Mouse (Mus musculus): ENCODE data around the gene Slc35b1.

- no peak for TF ChIP-seq POLR2A (IDR thresholded peaks at IDR 0.05; ENCODE audit: low read depth, low read length)
- no peak for TF ChIP-seq CTCF (conservative IDR thresholded peaks at IDR 0.05; ENCODE audit: insufficient read depth, insufficient read length, low read depth, low read length)
These were observed 32.8 kb downstream of the Slc35b1 start for GRCm38 (mm10) chr11:95417341-95417740.
